Mouse (Mus musculus) CH12.LX (cell line): ENCODE results near the gene Foxk1.

Experiments
- CHD2 ChIP-seq: IDR thresholded peaks from 2 replicates; pipeline ENCODE4 v1.6.1; 2011; ENCODE audit warnings: low read length, improper control_type of control experiment
- CTCF ChIP-seq, 2 experiments: IDR thresholded peaks in 1 of 2; conservative IDR thresholded peaks in 1 of 2; 2 replicates each; pipeline ENCODE4 v1.5.1; 2011 to 2012; ENCODE audit warnings: low read depth in 2 of 2, low read length in 2 of 2, improper control_type of control experiment in 1 of 2, inconsistent platforms in 1 of 2, mild to moderate bottlenecking in 1 of 2, moderate library complexity in 1 of 2
- ELF1 ChIP-seq: IDR thresholded peaks from 2 replicates; pipeline ENCODE4 v1.6.1; 2014; ENCODE audit warnings: low read depth, mild to moderate bottlenecking, inconsistent platforms, low read length, improper control_type of control experiment
- RAD21 ChIP-seq: IDR thresholded peaks from 2 replicates; pipeline ENCODE4 v1.6.1; 2011; ENCODE audit warnings: low read depth, mild to moderate bottlenecking, low read length, improper control_type of control experiment, moderate library complexity
- TCF12 ChIP-seq: IDR thresholded peaks from 2 replicates; pipeline ENCODE4 v1.6.1; 2014; ENCODE audit warnings: low read depth, mild to moderate bottlenecking, inconsistent platforms, low read length, improper control_type of control experiment
- ZC3H11A ChIP-seq: IDR thresholded peaks from 2 replicates; pipeline ENCODE4 v1.6.1; 2012; ENCODE audit warnings: low read depth, mild to moderate bottlenecking, inconsistent platforms, low read length, improper control_type of control experiment
- ZNF384 ChIP-seq: IDR thresholded peaks from 2 replicates; pipeline ENCODE4 v1.6.1; 2012; ENCODE audit warnings: low read depth, low read length, improper control_type of control experiment, inconsistent platforms

DNA sequence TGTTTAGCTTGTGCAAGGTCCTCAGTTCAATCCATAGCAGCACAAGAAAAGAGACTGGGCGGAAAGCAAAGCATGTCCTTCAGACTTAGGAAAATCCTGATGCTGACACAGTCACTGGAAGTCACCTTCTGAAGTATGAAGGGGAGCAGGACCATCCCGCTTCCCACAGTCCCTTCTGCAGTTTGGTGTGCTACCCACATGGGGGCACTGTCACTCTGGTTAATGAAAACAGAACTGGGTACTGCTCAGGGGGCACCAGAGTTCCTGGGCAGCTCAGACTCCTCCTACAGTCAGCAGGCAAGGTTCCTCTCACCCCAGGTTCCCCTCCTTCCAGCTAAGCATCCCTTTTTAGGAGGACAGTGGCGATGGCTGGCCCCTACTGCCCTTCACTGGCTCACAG lies 97.7 kb downstream of the Foxk1 start:
- no peak for TF ChIP-seq ELF1
- TF ChIP-seq RAD21: peak; percentile 71
- TF ChIP-seq CTCF (conservative IDR thresholded peaks at IDR 0.05 in 1 of 2, IDR thresholded peaks at IDR 0.05 in 1 of 2; ENCODE audit: low read depth in 2 of 2, low read length in 2 of 2): peak; percentile 39 to 78
- no peak for TF ChIP-seq CHD2
- TF ChIP-seq ZC3H11A: no peak
- no peak for TF ChIP-seq TCF12
- TF ChIP-seq ZNF384: no peak
